In the genomic region with DNA sequence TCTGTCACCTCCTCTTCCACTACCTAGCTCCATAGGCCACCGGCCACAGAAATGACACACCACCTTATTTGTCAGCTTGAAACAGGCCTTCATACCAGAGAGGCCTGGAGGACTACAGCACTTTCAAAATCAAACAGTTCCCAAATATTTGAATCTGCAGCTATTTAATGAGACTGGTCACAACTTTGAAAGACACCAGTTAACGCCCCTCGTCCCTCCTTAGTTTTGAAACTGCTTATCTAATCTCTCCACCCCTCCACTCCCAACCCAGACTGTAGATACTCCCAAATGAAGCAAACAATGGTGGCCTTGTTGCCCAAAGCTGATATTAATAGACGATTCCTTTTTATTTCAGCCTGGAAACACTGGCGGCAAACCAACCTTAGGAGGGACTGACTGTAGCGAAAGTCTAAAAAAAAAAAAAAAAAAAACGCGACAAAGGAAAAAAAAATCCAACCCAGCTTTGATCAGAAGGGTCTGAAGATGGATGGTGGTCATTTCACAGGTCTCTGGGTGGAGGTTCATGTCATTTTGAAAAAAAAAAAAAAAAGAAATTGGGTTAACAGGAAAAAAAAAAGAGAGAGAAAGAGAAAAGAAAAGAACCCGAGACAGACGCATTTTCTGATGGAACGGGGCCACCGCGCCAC, we compare ENCODE assay signal across 8 mouse cellular contexts.
DNase-seq lines count a peak whose midpoint lies in the region; ATAC-seq and TF ChIP-seq lines count a peak whose summit lies in the region.

No protein-coding gene starts in this region.

- H3K4me3 ChIP-seq in liver, embryonic 11.5 days (ENCODE audit: low read depth, low read length), result 0 out of 2 replicates have a peak overlapping the region, but pooled peaks have one; percentile 14
- peak overlapping the region; percentile 21; the same call in 1 of the 2 replicates for H3K4me3 ChIP-seq in embryonic facial prominence, embryonic 13.5 days
- 0 out of 2 replicates have a peak overlapping the region, but pooled peaks have one; percentile 10 for H3K4me3 ChIP-seq in intestine, embryonic 15.5 days (replicated peaks)
- no peak overlapping the region for H3K4me3 ChIP-seq in midbrain, postnatal 0 days (ENCODE audit: low read depth, low read length)

- H3K36me3 ChIP-seq in liver, embryonic 11.5 days (ENCODE audit: control insufficient read depth, insufficient read depth, low read length), result no peaks in the 10 kb centered on the region
- no peaks in the 10 kb centered on the region for H3K36me3 ChIP-seq in embryonic facial prominence, embryonic 13.5 days
- H3K36me3 ChIP-seq in intestine, embryonic 15.5 days, result no peaks in the 10 kb centered on the region
- H3K36me3 ChIP-seq in midbrain, postnatal 0 days (ENCODE audit: insufficient read depth, low read length), result no peaks in the 10 kb centered on the region

- no peak overlapping the region for H3K27ac ChIP-seq in liver, embryonic 11.5 days (ENCODE audit: low read depth, low read length)
- H3K27ac ChIP-seq in embryonic facial prominence, embryonic 13.5 days, result no peak overlapping the region
- H3K27ac ChIP-seq in intestine, embryonic 15.5 days, result no peak overlapping the region
- H3K27ac ChIP-seq in midbrain, postnatal 0 days (ENCODE audit: low read depth, low read length), result no peak overlapping the region

- 7% methylated on average over 13 of the region's 13 CpGs for WGBS in liver, embryonic 11.5 days
- WGBS in embryonic facial prominence, embryonic 13.5 days, result 14% methylated on average over 13 of the region's 13 CpGs
- 16% methylated on average over 13 of the region's 13 CpGs for WGBS in intestine, embryonic 15.5 days
- 21% methylated on average over 13 of the region's 13 CpGs for WGBS in midbrain, postnatal 0 days

- peak overlapping the region; percentile 57 for H3K4me2 ChIP-seq in liver, embryonic 11.5 days
- peak overlapping the region; percentile 56 for H3K4me2 ChIP-seq in embryonic facial prominence, embryonic 13.5 days
- peak overlapping the region; percentile 54 for H3K4me2 ChIP-seq in intestine, embryonic 15.5 days (replicated peaks)
- peak overlapping the region; percentile 39 for H3K4me2 ChIP-seq in midbrain, postnatal 0 days (ENCODE audit: low read depth, low read length, poor library complexity, severe bottlenecking)

- intact Hi-C loops in left cerebral cortex, postnatal 14 days (cut with DNase I), result no loop called here

- no peak for DNase-seq in liver, embryonic 11.5 days (ENCODE audit: low spot score)
- DNase-seq in liver, result no peak
- no peak for DNase-seq in midbrain, postnatal 0 days (ENCODE audit: low spot score)
- no peak for DNase-seq in cerebellum, adult 11-12 months
- no peak for DNase-seq in left cerebral cortex, postnatal 14 days (ENCODE audit: low spot score in 2 of 2)
- no peak for DNase-seq in cerebellum, adult 8-10 months

- peaks cover 16% of the 10 kb centered on the region for H3K4me1 ChIP-seq in liver, embryonic 11.5 days (replicated peaks; ENCODE audit: control insufficient read depth, insufficient read depth, low read length)
- H3K4me1 ChIP-seq in embryonic facial prominence, embryonic 13.5 days, result peaks cover 32% of the 10 kb centered on the region
- peaks cover 14% of the 10 kb centered on the region for H3K4me1 ChIP-seq in intestine, embryonic 15.5 days (replicated peaks)
- no peaks in the 10 kb centered on the region; the same call in 1 of the 2 replicates for H3K4me1 ChIP-seq in midbrain, postnatal 0 days (ENCODE audit: insufficient read depth, low read length)

- no peaks in the 10 kb centered on the region for H3K27me3 ChIP-seq in liver, embryonic 11.5 days (replicated peaks; ENCODE audit: control insufficient read depth, insufficient read depth, low read length)
- no peaks in the 10 kb centered on the region for H3K27me3 ChIP-seq in embryonic facial prominence, embryonic 13.5 days
- H3K27me3 ChIP-seq in intestine, embryonic 15.5 days (replicated peaks), result no peaks in the 10 kb centered on the region
- no peaks in the 10 kb centered on the region; the same call in 1 of the 2 replicates for H3K27me3 ChIP-seq in midbrain, postnatal 0 days (ENCODE audit: insufficient read depth, low read length)

- no peak for TF ChIP-seq CTCF in midbrain, postnatal 0 days (IDR thresholded peaks at IDR 0.05)

- peak; percentile 60 for ATAC-seq in liver, embryonic 11.5 days (replicated peaks; ENCODE audit: low FRiP score)
- ATAC-seq in embryonic facial prominence, embryonic 13.5 days (ENCODE audit: insufficient number of reproducible peaks, insufficient read depth, low FRiP score, low TSS enrichment, low read depth), result no peak
- ATAC-seq in intestine, embryonic 15.5 days, result peak; percentile 24; the same call in 1 of the 2 replicates
- no peak for ATAC-seq in midbrain, postnatal 0 days (ENCODE audit: low FRiP score)

- no peak overlapping the region; the same call in 1 of the 2 replicates for H3K9ac ChIP-seq in liver, embryonic 11.5 days (ENCODE audit: low read depth, low read length)
- peak overlapping the region; percentile 57; the same call in 1 of the 2 replicates for H3K9ac ChIP-seq in embryonic facial prominence, embryonic 13.5 days
- no peak overlapping the region for H3K9ac ChIP-seq in intestine, embryonic 15.5 days
- no peak overlapping the region for H3K9ac ChIP-seq in midbrain, postnatal 0 days (replicated peaks; ENCODE audit: low read length, poor library complexity, severe bottlenecking)

- no peaks in the 10 kb centered on the region for H3K9me3 ChIP-seq in liver, embryonic 11.5 days (ENCODE audit: control insufficient read depth, low read length)
- no peaks in the 10 kb centered on the region for H3K9me3 ChIP-seq in embryonic facial prominence, embryonic 13.5 days
- no peaks in the 10 kb centered on the region for H3K9me3 ChIP-seq in intestine, embryonic 15.5 days
- H3K9me3 ChIP-seq in midbrain, postnatal 0 days (ENCODE audit: low read length), result no peaks in the 10 kb centered on the region

Comparison
In these comparisons a context has a peak if more than half of its experiments do, and no peak if none do; other contexts are left out.
1. ATAC-seq: peak in liver, embryonic 11.5 days (single experiment) and intestine, embryonic 15.5 days (single experiment); none in embryonic facial prominence, embryonic 13.5 days (single experiment) and midbrain, postnatal 0 days (single experiment).
2. Peak in every context shown above with its lines, with median percentiles within 50 percentile points of each other: H3K4me2 ChIP-seq.